Mouse (Mus musculus) thymus, adult 2 months (tissue): Measurements from ENCODE around the gene Ugt2b5. TPM values are rescaled to one million over a fixed set of nuclear protein-coding genes. Genes with fewer than 3 reads are reported as not detected.

Source experiments
- DNase-seq: peaks from one replicate; pipeline ENCODE4 v3.0.0; 2021
- H3K27ac ChIP-seq: fragments of 200-500 bp; 2 replicates; pipeline ENCODE4 v1.5.1; 2012; ENCODE audit warnings: low read length, control low read depth; ENCODE audit not compliant: control insufficient read depth, insufficient read depth
- H3K27me3 ChIP-seq: fragments of 200-500 bp; 2 replicates; pipeline ENCODE4 v1.6.1; 2012; ENCODE audit warnings: mild to moderate bottlenecking, low read length, moderate library complexity, mixed read lengths; ENCODE audit not compliant: control insufficient read depth, insufficient read depth
- H3K36me3 ChIP-seq: fragments of 200-500 bp; 2 replicates; pipeline ENCODE4 v1.6.1; 2012; ENCODE audit warnings: mild to moderate bottlenecking, low read length, moderate library complexity; ENCODE audit not compliant: control insufficient read depth, insufficient read depth
- H3K4me1 ChIP-seq: fragments of 200-500 bp; replicated peaks from 2 replicates; pipeline ENCODE4 v1.6.1; 2012; ENCODE audit warnings: low read length; ENCODE audit not compliant: control insufficient read depth, insufficient read depth
- H3K4me3 ChIP-seq: fragments of 200-500 bp; 2 replicates; pipeline ENCODE4 v1.5.1; 2012; ENCODE audit warnings: mild to moderate bottlenecking, low read length, control low read depth, moderate library complexity; ENCODE audit not compliant: control insufficient read depth, insufficient read depth
- CTCF ChIP-seq: fragments of 200-500 bp; IDR thresholded peaks from 2 replicates; pipeline ENCODE4 v1.5.1; 2012; ENCODE audit warnings: mild to moderate bottlenecking, control low read depth, low read length, moderate library complexity, borderline replicate concordance; ENCODE audit not compliant: control insufficient read depth, poor library complexity, insufficient read depth; ENCODE audit errors: extremely low read depth
- POLR2A ChIP-seq: fragments of 200-500 bp; IDR thresholded peaks from 2 replicates; pipeline ENCODE4 v1.6.1; 2012; ENCODE audit warnings: mild to moderate bottlenecking, low read length, control low read depth, moderate library complexity; ENCODE audit not compliant: control insufficient read depth, poor library complexity, insufficient read depth; ENCODE audit errors: extremely low read depth
- WGBS: fragments of 180-500 bp; shearing (Covaris S2); methylation state at CpG from one replicate; pipeline ENCODE4 v1.1.7; 2018; 5-methylcytosine and 5-hydroxymethylcytosine counted together
- polyA plus RNA-seq: library from polyadenylated mRNA; depleted of rRNA; stranded (reverse); fragments of >200 nt; gene quantifications from 2 replicates; pipeline ENCODE4 v1.2.3, GENCODE M21; 2012; rRNA removed

Ugt2b5 gene
- polyA plus RNA-seq, 1 experiment = not detected

GRCm38 (mm10) chr5:87091111-87091510 lies 49.0 kb downstream of the Ugt2b5 start:
- Histone ChIP-seq H3K4me1 (no peaks in the 10 kb centered on the region), H3K27me3 (no peaks in the 10 kb centered on the region), H3K4me3 (no peak overlapping the region), H3K36me3 (no peaks in the 10 kb centered on the region), H3K27ac (no peak overlapping the region)
- DNase-seq = no peak
- TF ChIP-seq POLR2A = no peak
- no peak for TF ChIP-seq CTCF

GRCm38 (mm10) chr5:87089264-87089663 lies 50.9 kb downstream of the Ugt2b5 start:
- Histone ChIP-seq H3K27ac (no peak overlapping the region), H3K4me1 (no peaks in the 10 kb centered on the region), H3K27me3 (no peaks in the 10 kb centered on the region), H3K36me3 (no peaks in the 10 kb centered on the region), H3K4me3 (no peak overlapping the region)
- TF ChIP-seq POLR2A (no peak), CTCF (no peak)
- no peak for DNase-seq

GRCm38 (mm10) chr5:87086269-87086668 lies 53.8 kb downstream of the Ugt2b5 start:
- Histone ChIP-seq H3K27me3 (no peaks in the 10 kb centered on the region), H3K4me1 (no peaks in the 10 kb centered on the region), H3K27ac (no peak overlapping the region), H3K4me3 (no peak overlapping the region), H3K36me3 (no peaks in the 10 kb centered on the region)
- TF ChIP-seq POLR2A = no peak
- no peak for TF ChIP-seq CTCF
- DNase-seq = no peak
- 80% methylated on average over 3 of the region's 3 CpGs for WGBS

Other genes starting within 250 kb of the Ugt2b5 start
- 0.09 and 0.38 TPM in 2 replicates for gene Ugt2b34, start 233.4 kb downstream of the Ugt2b5 start, polyA plus RNA-seq
- 0.14 TPM in 1 of 2 replicates, not detected in the other for gene Ugt2b1, start 213.8 kb downstream of the Ugt2b5 start, polyA plus RNA-seq
- gene Ugt2b35, start 139.5 kb downstream of the Ugt2b5 start, polyA plus RNA-seq = 0.04 TPM in 1 of 2 replicates, not detected in the other
- gene Ugt2b36, start 47.8 kb downstream of the Ugt2b5 start, polyA plus RNA-seq = 0.28 TPM in 1 of 2 replicates, not detected in the other
- gene Ugt2b37, start 114.5 kb upstream of the Ugt2b5 start, polyA plus RNA-seq = not detected in 2 replicates
- 0.10 TPM in 1 of 2 replicates, not detected in the other for gene Ugt2a3, start 196.9 kb upstream of the Ugt2b5 start, polyA plus RNA-seq